1 mouse cellular context compared by ENCODE assay signal in the genomic region with DNA sequence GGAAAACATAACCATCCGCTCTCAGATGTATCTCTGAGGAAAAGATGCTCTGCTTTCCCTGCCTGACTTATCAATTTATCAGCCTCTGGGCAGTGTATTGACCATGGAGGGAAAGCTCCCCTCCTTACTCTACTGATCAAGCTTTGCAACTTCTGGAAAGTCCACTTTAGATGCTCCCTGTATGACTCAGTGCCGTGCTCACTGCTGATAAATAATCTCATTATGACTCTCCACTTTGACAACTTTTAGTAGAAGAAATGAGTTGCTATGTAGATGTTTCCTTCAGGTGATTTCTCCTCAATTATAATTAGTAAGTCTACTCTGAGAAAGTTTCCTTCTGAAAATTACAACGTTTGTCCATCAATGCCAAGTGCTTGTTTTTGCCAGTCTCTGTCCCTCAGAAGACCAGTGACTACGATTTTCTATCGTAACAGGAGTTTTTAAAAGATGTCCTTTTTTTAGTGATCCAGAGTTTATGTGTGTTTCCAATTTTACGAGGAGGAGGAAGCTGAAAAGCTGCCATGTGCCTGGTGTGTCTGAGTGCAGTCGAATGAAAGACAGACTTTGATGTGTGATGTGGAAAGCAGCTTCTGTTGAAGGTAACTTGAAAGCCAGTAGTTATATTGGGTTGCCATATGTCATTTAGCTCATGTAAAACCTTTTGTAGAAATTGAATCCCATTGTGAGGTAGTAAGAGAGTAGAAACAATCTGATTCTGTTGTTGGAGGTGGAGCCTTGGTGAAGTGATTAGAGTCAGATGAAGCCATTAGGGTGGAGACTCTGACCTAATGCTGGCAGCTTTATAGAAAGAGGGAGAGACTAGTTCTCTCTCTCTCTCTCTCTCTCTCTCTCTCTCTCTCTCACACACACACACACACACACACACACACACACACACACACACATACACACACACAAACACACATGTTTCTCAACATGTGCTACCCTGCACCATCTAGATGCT.
TF ChIP-seq lines count a peak whose summit lies in the region.

No protein-coding gene starts in this region.

TF ChIP-seq in CH12.LX, 34 proteins besides CTCF, POLR2A, EP300 and RAD21 (continued from another document):
- TF ChIP-seq MYC (IDR thresholded peaks at IDR 0.05; ENCODE audit: low read depth, low read length) (peak; percentile 68), MXI1 (IDR thresholded peaks at IDR 0.05; ENCODE audit: low read depth, low read length) (peak; percentile 80), MAFK (IDR thresholded peaks at IDR 0.05; ENCODE audit: insufficient replicate concordance, low read length) (peak; percentile 83), HCFC1 (IDR thresholded peaks at IDR 0.05; ENCODE audit: low read depth, low read length) (no peak), GABPA (IDR thresholded peaks at IDR 0.05; ENCODE audit: insufficient replicate concordance, low read depth, low read length) (no peak), ELF1 (IDR thresholded peaks at IDR 0.05; ENCODE audit: low read depth, low read length) (no peak), JUND (conservative IDR thresholded peaks at IDR 0.05; ENCODE audit: low read depth, low read length) (peak; percentile 100), TBP (conservative IDR thresholded peaks at IDR 0.05; ENCODE audit: low read depth, low read length) (peak; percentile 82), MAX (IDR thresholded peaks at IDR 0.05; ENCODE audit: low read length) (peak; percentile 60), PAX5 (IDR thresholded peaks at IDR 0.05; ENCODE audit: low read length) (no peak)
